Mouse (Mus musculus) liver, postnatal 0 days (tissue): ENCODE measurements around the gene Snupn. TPM values are rescaled to one million over a fixed set of nuclear protein-coding genes. Genes with fewer than 3 reads are reported as not detected.
A peak's percentile ranks its signal among the peaks of the same experiment; 100 is the strongest.
"Not testable (repeated sequence)": the region's sequence is repeated elsewhere in the genome, so short reads cannot be mapped to it uniquely, and the experiment has no call there.

Experiments
- ATAC-seq: fragments of 200-750 bp; cut with Nextera tagmentation; 2 replicates; pipeline ENCODE4 v1.8.0; 2017; ENCODE audit warnings: mild to moderate bottlenecking, moderate library complexity
- DNase-seq: peaks from one replicate; pipeline ENCODE4 v3.0.0-alpha.2; 2016
- H3K27ac ChIP-seq: fragments of 300-500 bp; sonication (generic); 2 replicates; pipeline ENCODE4 v1.5.1; 2014; ENCODE audit warnings: antibody characterized with exemption, moderate library complexity, mild to moderate bottlenecking, low read depth
- H3K27me3 ChIP-seq: fragments of 300-500 bp; sonication (generic); 2 replicates; pipeline ENCODE4 v1.6.1; 2014; ENCODE audit warnings: low read length, control low read depth, mixed read lengths; ENCODE audit not compliant: insufficient read depth
- H3K36me3 ChIP-seq: fragments of 300-500 bp; sonication (generic); replicated peaks from 2 replicates; pipeline ENCODE4 v1.6.1; 2014; ENCODE audit warnings: mild to moderate bottlenecking, control low read depth, low read length, moderate library complexity, mixed read lengths; ENCODE audit not compliant: insufficient read depth
- H3K4me1 ChIP-seq: fragments of 300-500 bp; sonication (generic); 2 replicates; pipeline ENCODE4 v1.6.1; 2014; ENCODE audit warnings: antibody characterized with exemption, mild to moderate bottlenecking, control low read depth; ENCODE audit not compliant: insufficient read depth
- H3K4me2 ChIP-seq: fragments of 300-500 bp; sonication (generic); 2 replicates; pipeline ENCODE4 v1.6.1; 2014; ENCODE audit warnings: low read depth, mild to moderate bottlenecking, low read length, moderate library complexity, mixed read lengths
- H3K4me3 ChIP-seq: fragments of 300-500 bp; sonication (generic); 2 replicates; pipeline ENCODE4 v1.5.1; 2014; ENCODE audit warnings: low read depth, low read length
- H3K9ac ChIP-seq: fragments of 300-500 bp; sonication (generic); replicated peaks from 2 replicates; pipeline ENCODE4 v1.6.1; 2014; ENCODE audit warnings: mild to moderate bottlenecking, moderate library complexity
- H3K9me3 ChIP-seq: fragments of 300-500 bp; sonication (generic); 2 replicates; pipeline ENCODE4 v1.6.1; 2016; ENCODE audit warnings: mild to moderate bottlenecking, control low read depth, low read length, mixed read lengths
- CTCF ChIP-seq: sonication (generic); IDR thresholded peaks from 2 replicates; pipeline ENCODE4 v1.5.1; 2016; ENCODE audit warnings: antibody characterized with exemption, low read depth
- EP300 ChIP-seq: IDR thresholded peaks from 2 replicates; pipeline ENCODE4 v1.6.1; 2016; ENCODE audit warnings: antibody characterized with exemption, low read depth, mild to moderate bottlenecking
- WGBS: fragments of 180-500 bp; shearing (Covaris S2); extraction: QIAGEN DNeasy Blood & Tissue Kit; methylation state at CpG from one replicate; pipeline ENCODE4 v1.1.7; 2014; ENCODE audit not compliant: insufficient replicate concordance; 5-methylcytosine and 5-hydroxymethylcytosine counted together
- polyA plus RNA-seq: library from polyadenylated mRNA; unstranded; fragments of >200 nt; fragmentation: Nextera tagmentation; extraction: Ambion mirVana; gene quantifications from 2 replicates; pipeline ENCODE4 v1.2.1, GENCODE M21; 2015

The Snupn gene
- polyA plus RNA-seq, 1 experiment from 2014 or later = 7.7 TPM

- Histone ChIP-seq H3K36me3 (no peaks in the 10 kb centered on the region), H3K4me3 (peak within 1 kb of the TSS; percentile 73), H3K9ac (peak within 1 kb of the TSS; percentile 82), H3K9me3 (no peaks in the 10 kb centered on the region), H3K4me1 (peaks cover 13% of the 10 kb centered on the region), H3K27me3 (no peaks in the 10 kb centered on the region), H3K4me2 (peak within 1 kb of the TSS; percentile 87), H3K27ac (peak within 1 kb of the TSS; percentile 89)
- under 1% methylated on average over 73 of the region's 73 CpGs for WGBS
- TF ChIP-seq EP300 = peak; percentile 70; the same call in 1 of the 2 replicates
- peak; percentile 57 for TF ChIP-seq CTCF
- DNase-seq (peak; percentile 89), ATAC-seq (peak; percentile 92)
Measured at GRCm38 (mm10) chr9:56937223-56938160, 13.2 kb upstream of the Snupn start, which contains the start of gene Imp3. TSS of gene Imp3 (plus strand) at chr9:56937475.

GRCm38 (mm10) chr9:56938374-56938773 is 12.3 kb upstream of the Snupn start:
- H3K9ac ChIP-seq = peak overlapping the region; percentile 82
- H3K9me3 ChIP-seq = no peaks in the 10 kb centered on the region
- peak overlapping the region; percentile 87 for H3K4me2 ChIP-seq
- peak overlapping the region; percentile 89 for H3K27ac ChIP-seq
- DNase-seq (no peak), ATAC-seq (no peak)
- WGBS = under 1% methylated on average over 7 of the region's 7 CpGs
- peaks cover 13% of the 10 kb centered on the region for H3K4me1 ChIP-seq
- H3K36me3 ChIP-seq = no peaks in the 10 kb centered on the region
- TF ChIP-seq EP300 = 0 out of 2 replicates have a peak, but pooled peaks have one; percentile 55
- TF ChIP-seq CTCF = no peak
- H3K27me3 ChIP-seq = no peaks in the 10 kb centered on the region
- peak overlapping the region; percentile 73 for H3K4me3 ChIP-seq

DNA sequence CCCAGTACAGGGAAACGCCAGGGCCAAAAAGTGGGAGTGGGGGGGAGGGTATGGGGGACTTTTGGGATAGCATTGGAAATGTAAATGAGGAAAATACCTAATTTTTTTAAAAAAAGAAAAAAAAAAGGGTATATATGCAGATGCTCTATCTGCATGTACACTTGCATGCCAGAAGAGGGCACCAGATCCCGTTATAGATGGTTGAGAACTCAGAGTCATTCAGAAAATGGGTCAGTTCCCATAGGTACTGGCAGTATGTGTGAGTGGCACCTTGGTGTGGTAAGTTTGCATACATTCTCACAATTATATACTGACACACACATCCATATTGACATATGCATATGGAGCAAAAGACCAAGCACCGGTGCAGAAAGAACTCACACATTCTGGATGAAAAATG is 3.2 kb upstream of the Snupn start:
- not testable (repeated sequence) for H3K4me1 ChIP-seq, H3K9ac ChIP-seq, H3K27ac ChIP-seq, H3K4me2 ChIP-seq, H3K9me3 ChIP-seq, H3K27me3 ChIP-seq, H3K36me3 ChIP-seq, H3K4me3 ChIP-seq, ATAC-seq
- DNase-seq = peak; percentile 51
- TF ChIP-seq CTCF = peak; percentile 83
- WGBS = 28% methylated on average over 3 of the region's 3 CpGs

- not testable (repeated sequence) for H3K9ac ChIP-seq, H3K4me2 ChIP-seq, DNase-seq, H3K4me3 ChIP-seq, H3K27ac ChIP-seq, H3K36me3 ChIP-seq, H3K9me3 ChIP-seq, H3K4me1 ChIP-seq, H3K27me3 ChIP-seq, ATAC-seq
- 58% methylated on average over 5 of the region's 5 CpGs for WGBS
Measured at GRCm38 (mm10) chr9:56948699-56949098, 2.0 kb upstream of the Snupn start.

DNA sequence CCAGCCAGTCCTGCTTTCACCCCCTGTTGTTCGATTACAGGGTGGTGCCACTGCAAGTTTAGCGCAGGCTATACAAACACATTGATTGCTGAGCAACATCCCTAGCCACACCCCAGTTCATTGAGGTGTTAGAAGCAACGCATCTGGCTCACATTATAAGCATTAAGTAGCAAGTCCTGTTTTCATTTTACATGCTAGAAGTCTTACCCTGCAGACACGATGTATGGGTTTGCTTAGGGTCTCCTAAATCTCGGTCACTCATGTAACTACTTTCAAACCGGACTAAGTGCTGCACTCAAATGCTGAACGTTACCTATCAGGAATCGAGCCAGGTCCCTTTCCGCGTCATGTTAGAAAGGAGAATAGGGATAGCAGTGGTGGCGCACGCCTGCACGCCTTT is 911 bp upstream of the Snupn start:
- ATAC-seq = no peak
- Histone ChIP-seq H3K27me3 (no peaks in the 10 kb centered on the region), H3K27ac (peak overlapping the region; percentile 22; the same call in 1 of the 2 replicates), H3K9me3 (no peaks in the 10 kb centered on the region), H3K4me1 (peaks cover 10% of the 10 kb centered on the region), H3K4me3 (peak overlapping the region; percentile 64), H3K4me2 (peak overlapping the region; percentile 72), H3K9ac (peak overlapping the region; percentile 50), H3K36me3 (no peaks in the 10 kb centered on the region)
- peak; percentile 18 for DNase-seq
- WGBS = 11% methylated on average over 13 of the region's 13 CpGs
- TF ChIP-seq EP300 (no peak), CTCF (no peak)

DNA sequence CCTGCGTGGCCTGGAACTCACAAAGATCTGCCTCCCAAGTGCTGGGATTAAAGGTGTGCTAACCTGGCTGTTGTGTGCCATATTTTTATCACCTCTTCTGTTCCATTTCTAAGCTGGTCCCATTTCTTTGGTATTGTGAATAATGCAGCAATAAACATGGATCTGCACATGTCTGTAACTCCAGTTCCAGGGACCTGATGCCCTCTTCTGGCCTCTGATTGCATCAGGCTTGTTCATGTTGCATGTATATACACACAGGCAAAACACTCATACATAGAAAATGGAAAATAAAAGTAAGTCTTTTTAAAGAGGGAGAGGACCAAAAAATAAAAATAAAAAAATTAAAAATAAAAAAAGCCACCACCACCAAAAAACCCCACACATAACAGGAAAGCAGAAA is 2.9 kb downstream of the Snupn start:
- Histone ChIP-seq H3K27me3 (no peaks in the 10 kb centered on the region), H3K36me3 (peaks cover 4% of the 10 kb centered on the region; the same call in 1 of the 2 replicates), H3K4me1 (peaks cover 10% of the 10 kb centered on the region), H3K9me3 (no peaks in the 10 kb centered on the region), H3K4me2 (no peak overlapping the region), H3K4me3 (no peak overlapping the region), H3K27ac (no peak overlapping the region), H3K9ac (no peak overlapping the region)
- TF ChIP-seq CTCF = peak; percentile 22; the same call in 1 of the 2 replicates
- TF ChIP-seq EP300 = no peak
- DNase-seq = no peak
- no peak for ATAC-seq
- 75% methylated on average over 1 of the region's 1 CpGs for WGBS
